Mouse (Mus musculus) midbrain, embryonic 11.5 days (tissue): Measurements from ENCODE around the gene Col16a1. TPM values are rescaled to one million over a fixed set of nuclear protein-coding genes. Genes with fewer than 3 reads are reported as not detected.

Experiments used
- ATAC-seq: fragments of 200-750 bp; cut with Nextera tagmentation; 2 replicates; pipeline ENCODE4 v1.8.0; 2017; ENCODE audit warnings: moderate TSS enrichment, moderate library complexity; ENCODE audit not compliant: low FRiP score
- DNase-seq: peaks from one replicate; pipeline ENCODE4 v3.0.0; 2015; ENCODE audit warnings: low spot score; ENCODE audit errors: missing footprints
- H3K27ac ChIP-seq: fragments of 300-500 bp; sonication (generic); 2 replicates; pipeline ENCODE4 v1.5.1; 2014; ENCODE audit warnings: low read depth, low read length
- H3K27me3 ChIP-seq: fragments of 300-500 bp; sonication (generic); 2 replicates; pipeline ENCODE4 v1.6.1; 2014; ENCODE audit warnings: mild to moderate bottlenecking, low read length, moderate library complexity, mixed read lengths; ENCODE audit not compliant: control insufficient read depth, insufficient read depth
- H3K36me3 ChIP-seq: fragments of 300-500 bp; sonication (generic); 2 replicates; pipeline ENCODE4 v1.6.1; 2014; ENCODE audit warnings: mild to moderate bottlenecking, low read length, moderate library complexity, mixed read lengths; ENCODE audit not compliant: control insufficient read depth, insufficient read depth
- H3K4me1 ChIP-seq: fragments of 300-500 bp; sonication (generic); 2 replicates; pipeline ENCODE4 v1.6.1; 2014; ENCODE audit warnings: low read length; ENCODE audit not compliant: control insufficient read depth, insufficient read depth
- H3K4me2 ChIP-seq: fragments of 300-500 bp; sonication (generic); 2 replicates; pipeline ENCODE4 v1.6.1; 2014; ENCODE audit warnings: mild to moderate bottlenecking, moderate library complexity
- H3K4me3 ChIP-seq: fragments of 300-500 bp; sonication (generic); 2 replicates; pipeline ENCODE4 v1.5.1; 2014; ENCODE audit warnings: low read depth, low read length
- H3K9ac ChIP-seq: fragments of 300-500 bp; sonication (generic); 2 replicates; pipeline ENCODE4 v1.6.1; 2014; ENCODE audit warnings: low read length
- H3K9me3 ChIP-seq: fragments of 300-500 bp; sonication (generic); 2 replicates; pipeline ENCODE4 v1.6.1; 2016; ENCODE audit warnings: low read length; ENCODE audit not compliant: control insufficient read depth
- WGBS: fragments of 180-500 bp; shearing (Covaris S2); extraction: QIAGEN DNeasy Blood & Tissue Kit; methylation state at CpG from one replicate; pipeline ENCODE4 v1.1.7; 2014; 5-methylcytosine and 5-hydroxymethylcytosine counted together
- polyA plus RNA-seq: library from polyadenylated mRNA; unstranded; fragments of >200 nt; fragmentation: Nextera tagmentation; extraction: Ambion mirVana; gene quantifications from 2 replicates; pipeline ENCODE4 v1.2.1, GENCODE M21; 2014

Col16a1 gene
- polyA plus RNA-seq, 1 experiment from 2014 or later: 6.9 TPM

- no peaks in the 10 kb centered on the region; the same call in 1 of the 2 replicates for H3K27me3 ChIP-seq
- no peak overlapping the region for H3K27ac ChIP-seq
- no peaks in the 10 kb centered on the region for H3K4me1 ChIP-seq
- H3K9me3 ChIP-seq: no peaks in the 10 kb centered on the region
- DNase-seq (no peak), ATAC-seq (no peak)
- WGBS: 81% methylated on average over 4 of the region's 4 CpGs
- H3K4me3 ChIP-seq: no peak overlapping the region
- H3K4me2 ChIP-seq: no peak overlapping the region
- no peaks in the 10 kb centered on the region for H3K36me3 ChIP-seq
- no peak overlapping the region for H3K9ac ChIP-seq
Observed at GRCm38 (mm10) chr4:130073367-130073766, 25.7 kb downstream of the Col16a1 start.

- WGBS: 74% methylated on average over 17 of the region's 17 CpGs
- Histone ChIP-seq H3K27me3 (no peaks in the 10 kb centered on the region), H3K4me3 (no peak overlapping the region), H3K4me2 (no peak overlapping the region), H3K36me3 (no peaks in the 10 kb centered on the region), H3K4me1 (no peaks in the 10 kb centered on the region), H3K9me3 (no peaks in the 10 kb centered on the region), H3K9ac (no peak overlapping the region), H3K27ac (no peak overlapping the region)
- ATAC-seq: no peak
- DNase-seq: no peak
Observed at GRCm38 (mm10) chr4:130074761-130075515, 27.3 kb downstream of the Col16a1 start.

GRCm38 (mm10) chr4:130076856-130077255 lies 29.2 kb downstream of the Col16a1 start:
- Histone ChIP-seq H3K27ac (no peak overlapping the region), H3K9ac (no peak overlapping the region; the same call in 1 of the 2 replicates), H3K4me2 (no peak overlapping the region), H3K9me3 (no peaks in the 10 kb centered on the region), H3K4me1 (no peaks in the 10 kb centered on the region), H3K4me3 (no peak overlapping the region), H3K36me3 (no peaks in the 10 kb centered on the region), H3K27me3 (no peaks in the 10 kb centered on the region)
- WGBS: 45% methylated on average over 8 of the region's 8 CpGs
- DNase-seq (no peak), ATAC-seq (no peak)

- Histone ChIP-seq H3K27me3 (no peaks in the 10 kb centered on the region), H3K4me2 (no peak overlapping the region), H3K27ac (no peak overlapping the region), H3K9ac (no peak overlapping the region), H3K4me3 (no peak overlapping the region), H3K36me3 (no peaks in the 10 kb centered on the region), H3K4me1 (no peaks in the 10 kb centered on the region), H3K9me3 (no peaks in the 10 kb centered on the region)
- WGBS: 67% methylated on average over 17 of the region's 17 CpGs
- ATAC-seq (no peak), DNase-seq (no peak)
Observed at GRCm38 (mm10) chr4:130078816-130079485, 31.3 kb downstream of the Col16a1 start.

- H3K27me3 ChIP-seq: no peaks in the 10 kb centered on the region
- no peaks in the 10 kb centered on the region for H3K4me1 ChIP-seq
- no peak for ATAC-seq
Observed at GRCm38 (mm10) chr4:130079521-130079920, 31.9 kb downstream of the Col16a1 start.

GRCm38 (mm10) chr4:130081345-130082190 lies 33.9 kb downstream of the Col16a1 start:
- H3K4me1 ChIP-seq: no peaks in the 10 kb centered on the region
- no peaks in the 10 kb centered on the region for H3K36me3 ChIP-seq
- H3K4me3 ChIP-seq: no peak overlapping the region
- no peak for DNase-seq
- H3K9ac ChIP-seq: no peak overlapping the region
- H3K27ac ChIP-seq: no peak overlapping the region
- no peak overlapping the region for H3K4me2 ChIP-seq
- no peaks in the 10 kb centered on the region for H3K9me3 ChIP-seq
- ATAC-seq: no peak
- 82% methylated on average over 19 of the region's 19 CpGs for WGBS
- no peaks in the 10 kb centered on the region for H3K27me3 ChIP-seq

More at GRCm38 (mm10) chr4:130079521-130079920, 31.9 kb downstream of the Col16a1 start:
- H3K4me3 ChIP-seq: no peak overlapping the region
- H3K9me3 ChIP-seq: no peaks in the 10 kb centered on the region
- H3K27ac ChIP-seq: no peak overlapping the region
- H3K36me3 ChIP-seq: no peaks in the 10 kb centered on the region
- DNase-seq: no peak
- H3K4me2 ChIP-seq: no peak overlapping the region
- 59% methylated on average over 3 of the region's 3 CpGs for WGBS
- no peak overlapping the region for H3K9ac ChIP-seq

GRCm38 (mm10) chr4:130082211-130082610 lies 34.6 kb downstream of the Col16a1 start:
- Histone ChIP-seq H3K27me3 (no peaks in the 10 kb centered on the region), H3K4me3 (no peak overlapping the region), H3K9ac (no peak overlapping the region), H3K36me3 (no peaks in the 10 kb centered on the region), H3K4me1 (no peaks in the 10 kb centered on the region), H3K27ac (no peak overlapping the region), H3K4me2 (no peak overlapping the region), H3K9me3 (no peaks in the 10 kb centered on the region)
- ATAC-seq (no peak), DNase-seq (no peak)
- 66% methylated on average over 9 of the region's 9 CpGs for WGBS

GRCm38 (mm10) chr4:130084331-130084945 lies 36.8 kb downstream of the Col16a1 start:
- no peak overlapping the region for H3K4me2 ChIP-seq
- no peaks in the 10 kb centered on the region for H3K36me3 ChIP-seq
- H3K4me3 ChIP-seq: no peak overlapping the region
- H3K9ac ChIP-seq: no peak overlapping the region
- no peaks in the 10 kb centered on the region for H3K4me1 ChIP-seq
- ATAC-seq (no peak), DNase-seq (no peak)
- H3K27ac ChIP-seq: no peak overlapping the region
- no peaks in the 10 kb centered on the region for H3K9me3 ChIP-seq
- WGBS: 47% methylated on average over 7 of the region's 7 CpGs
- H3K27me3 ChIP-seq: peaks cover 3% of the 10 kb centered on the region
